Mouse (Mus musculus) urinary bladder, postnatal 4 days (tissue): Measurements from ENCODE around the gene Fbxo30.
"Not testable (repeated sequence)": the region's sequence is repeated elsewhere in the genome, so short reads cannot be mapped to it uniquely, and the experiment has no call there.

Experiments used
- DNase-seq, 2 experiments: peaks; one replicate each; pipeline ENCODE4 v3.0.0; 2021 to 2022; ENCODE audit warnings: low spot score in 2 of 2

Gene Fbxo30

GRCm38 (mm10) chr10:11280578-11281463 lies at the start of gene Fbxo30:
Fbxo30 (plus strand) TSS chr10:11281330.
- peak; percentile 88 for DNase-seq

DNA sequence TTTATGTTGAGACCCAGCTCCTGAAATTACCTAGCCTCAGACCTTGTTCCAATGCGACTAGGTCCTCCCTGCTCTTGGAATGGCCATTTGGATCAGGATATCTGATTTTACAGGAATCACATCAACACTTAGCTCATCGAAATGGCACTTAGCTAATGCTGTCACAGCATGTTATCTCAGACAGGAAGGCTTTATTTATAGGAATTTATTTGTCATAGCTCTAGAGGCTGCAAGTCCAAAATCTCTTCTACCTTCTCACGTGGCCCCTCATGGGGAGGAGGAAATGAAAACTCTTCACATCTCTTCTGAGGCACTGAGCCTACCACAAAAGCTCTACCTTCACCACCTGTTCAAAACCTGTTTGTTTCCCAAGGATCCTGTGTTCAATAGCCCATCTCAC lies 47.9 kb upstream of the Fbxo30 start:
- no peak for DNase-seq

DNA sequence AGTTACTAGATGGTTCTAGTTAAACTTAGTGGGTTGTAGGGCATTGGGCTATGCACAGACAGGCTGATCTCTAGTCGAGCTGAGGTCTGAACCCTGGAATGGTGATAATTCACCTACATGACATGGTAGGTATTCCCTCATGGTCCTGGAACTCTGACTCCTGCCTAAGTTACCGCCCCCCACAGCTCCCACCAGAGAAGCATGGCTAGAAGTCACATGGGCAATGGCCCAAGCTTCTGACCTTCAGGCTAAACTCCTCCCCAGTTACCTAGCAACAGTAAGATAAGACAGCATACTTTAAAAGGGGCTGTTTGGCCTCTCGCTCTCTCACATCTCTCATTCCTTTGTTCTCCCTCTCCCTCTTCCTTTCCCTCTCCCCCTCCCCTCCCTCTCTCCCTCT lies 38.1 kb upstream of the Fbxo30 start:
- DNase-seq = not testable (repeated sequence)

DNA sequence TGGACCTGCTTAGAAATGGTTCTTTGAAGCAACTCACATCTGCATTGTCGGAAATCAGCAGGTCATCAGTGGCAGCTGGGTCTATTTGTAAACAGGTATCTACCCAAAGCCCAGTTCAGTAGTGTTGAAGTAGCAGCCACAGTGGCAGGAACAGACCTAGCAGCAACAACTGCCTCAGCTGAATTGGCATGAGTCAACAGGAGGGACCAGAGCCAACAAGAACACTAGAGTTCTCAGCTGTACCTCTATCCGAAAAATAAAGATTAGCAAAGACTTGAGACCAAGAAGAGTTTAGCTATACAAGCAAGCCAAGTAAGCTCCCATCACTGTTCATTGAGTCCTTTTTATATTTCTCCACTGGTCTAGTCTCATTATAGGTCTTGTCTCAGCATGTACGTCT lies 32.9 kb upstream of the Fbxo30 start:
- DNase-seq = no peak

- no peak for DNase-seq
These were observed 30.7 kb upstream of the Fbxo30 start for GRCm38 (mm10) chr10:11250247-11250997.

DNA sequence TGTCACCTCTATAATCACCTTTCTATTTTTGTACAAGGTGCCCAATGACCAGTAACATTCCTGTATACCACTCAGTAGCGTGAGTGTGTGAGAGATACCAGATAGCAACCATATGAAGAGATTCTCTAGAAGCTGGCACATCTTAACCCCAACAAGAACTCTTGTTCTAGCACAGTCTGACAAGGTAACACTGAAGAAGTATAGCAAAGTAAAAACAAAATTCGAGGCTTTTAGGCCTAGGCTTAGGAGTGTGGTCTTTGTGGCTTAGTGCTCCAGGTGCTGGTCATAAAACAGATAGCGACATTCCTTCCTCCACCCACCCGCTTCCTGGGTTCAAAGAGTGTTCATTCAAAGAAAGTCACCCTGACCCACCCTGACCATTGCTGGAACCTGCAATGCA lies 27.5 kb upstream of the Fbxo30 start:
- not testable (repeated sequence) for DNase-seq

- no peak for DNase-seq
These were observed 21.0 kb upstream of the Fbxo30 start for GRCm38 (mm10) chr10:11260119-11260518.

DNA sequence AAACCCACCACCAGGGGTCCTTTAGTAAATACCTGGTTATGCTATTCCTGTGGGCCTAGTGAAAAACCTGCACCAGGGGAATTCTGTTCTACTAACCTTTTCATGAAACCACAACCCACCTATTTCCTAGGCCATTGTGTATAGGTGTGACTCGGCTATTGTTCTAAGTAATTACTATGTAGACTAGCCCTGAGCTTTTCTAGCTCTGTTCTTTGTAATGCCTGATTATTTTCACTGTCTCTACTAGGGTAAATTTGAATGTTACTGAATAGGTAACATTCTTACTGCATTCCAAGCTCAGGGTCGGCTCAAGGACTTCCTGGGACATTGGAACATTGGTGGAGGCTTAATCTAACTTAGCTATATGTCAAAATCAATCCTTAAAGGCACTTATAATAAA lies 18.8 kb upstream of the Fbxo30 start:
- not testable (repeated sequence) for DNase-seq

GRCm38 (mm10) chr10:11263795-11264194 lies 17.3 kb upstream of the Fbxo30 start:
- not testable (repeated sequence) for DNase-seq

DNA sequence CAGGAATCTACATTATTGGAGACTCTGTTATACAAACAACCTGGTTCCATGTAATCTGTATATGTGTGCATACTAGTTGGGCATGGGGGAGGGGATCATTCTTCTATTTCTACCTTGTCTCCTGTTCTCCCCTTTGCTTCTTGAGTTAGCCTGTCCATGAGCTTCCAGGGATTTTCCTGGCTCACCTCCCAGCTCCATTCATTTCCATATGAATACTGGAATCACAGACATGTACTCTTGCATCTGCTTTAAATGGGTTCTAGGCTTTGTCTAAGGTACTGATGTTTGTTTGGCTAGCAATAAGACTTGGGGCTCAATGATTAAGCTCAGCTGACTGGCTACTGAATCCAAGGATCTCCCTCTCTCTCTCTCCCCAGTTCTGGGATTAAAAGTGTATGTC lies 12.0 kb upstream of the Fbxo30 start:
- DNase-seq = no peak

DNA sequence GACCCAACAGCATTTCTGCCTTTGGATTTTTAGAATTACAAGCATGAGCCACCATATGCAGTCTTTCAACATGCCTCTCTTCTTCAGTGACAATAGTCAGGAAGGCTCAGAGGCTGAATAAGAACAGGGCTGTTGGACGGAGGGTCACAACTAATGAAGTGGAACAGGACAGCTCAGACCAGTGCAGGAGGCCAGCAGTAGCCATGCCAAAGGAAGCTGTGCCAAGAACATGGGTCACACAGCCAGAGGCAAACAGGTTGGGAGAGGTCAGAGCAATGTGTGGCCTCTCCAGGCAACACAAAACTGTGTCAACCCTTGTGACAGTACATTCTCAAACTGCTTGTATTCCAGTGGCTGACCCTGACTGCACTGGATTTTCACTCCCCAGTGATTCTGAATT lies 6.7 kb upstream of the Fbxo30 start:
- DNase-seq = no peak

GRCm38 (mm10) chr10:11280235-11280577 lies 924 bp upstream of the Fbxo30 start:
- DNase-seq = no peak

GRCm38 (mm10) chr10:11281498-11282305 lies 572 bp downstream of the Fbxo30 start:
- peak; percentile 28 to 62 for DNase-seq

DNA sequence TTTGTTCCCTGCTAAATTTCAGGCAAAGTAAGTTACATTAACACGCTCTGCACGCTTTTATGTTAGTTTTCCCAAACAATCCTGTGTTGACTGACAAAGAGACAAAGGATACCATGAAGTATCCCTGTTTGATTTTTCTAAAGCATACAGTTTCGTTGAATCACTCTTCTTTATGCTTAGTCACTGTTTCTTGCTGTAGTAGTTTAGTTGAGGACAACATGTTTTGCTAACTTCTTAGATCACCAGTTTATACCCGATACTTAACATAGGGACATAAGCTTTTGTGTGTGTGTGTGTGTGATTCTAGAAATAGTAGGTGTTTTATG lies 1.1 kb downstream of the Fbxo30 start:
- DNase-seq = no peak

- DNase-seq = no peak
These were observed 17.3 kb downstream of the Fbxo30 start for GRCm38 (mm10) chr10:11298418-11298817.

GRCm38 (mm10) chr10:11305365-11306053 lies 24.4 kb downstream of the Fbxo30 start:
- no peak for DNase-seq

DNA sequence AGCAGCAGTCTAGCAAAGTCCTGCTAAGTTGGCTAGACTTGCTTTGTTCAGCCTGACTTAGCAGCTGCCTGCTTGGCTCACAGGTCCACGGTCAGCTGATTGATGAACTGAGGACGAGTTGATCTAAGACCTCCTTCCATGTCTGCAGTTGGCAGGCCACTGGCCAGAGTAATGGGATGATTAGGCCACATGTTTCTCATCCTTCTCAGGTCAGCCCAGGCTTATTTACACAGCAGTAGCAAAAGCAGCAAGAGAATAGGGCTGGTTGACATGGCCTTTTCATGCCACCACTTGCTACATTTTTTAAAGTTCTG lies 24.9 kb downstream of the Fbxo30 start:
- no peak for DNase-seq

DNA sequence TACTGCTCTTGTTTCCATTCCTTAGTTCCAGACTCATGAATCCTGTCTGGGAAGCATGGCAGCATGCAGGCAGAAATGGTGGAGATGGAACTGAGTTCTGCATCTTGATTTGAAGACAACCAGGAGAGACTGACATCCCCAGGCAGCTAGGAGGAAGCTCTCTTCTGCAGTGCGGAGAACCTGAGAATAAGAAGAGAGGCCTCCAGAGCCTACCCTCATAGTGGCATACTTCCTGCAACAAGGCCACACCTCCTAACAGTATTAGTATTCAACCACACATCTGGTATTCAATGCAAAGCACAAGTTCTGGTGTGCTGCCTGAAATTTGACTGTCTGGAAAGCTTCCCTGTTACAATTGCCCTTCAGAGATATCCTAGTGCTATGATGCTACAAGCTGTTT lies 28.7 kb downstream of the Fbxo30 start:
- DNase-seq = no peak

GRCm38 (mm10) chr10:11310481-11310880 lies 29.4 kb downstream of the Fbxo30 start:
- DNase-seq = no peak

DNA sequence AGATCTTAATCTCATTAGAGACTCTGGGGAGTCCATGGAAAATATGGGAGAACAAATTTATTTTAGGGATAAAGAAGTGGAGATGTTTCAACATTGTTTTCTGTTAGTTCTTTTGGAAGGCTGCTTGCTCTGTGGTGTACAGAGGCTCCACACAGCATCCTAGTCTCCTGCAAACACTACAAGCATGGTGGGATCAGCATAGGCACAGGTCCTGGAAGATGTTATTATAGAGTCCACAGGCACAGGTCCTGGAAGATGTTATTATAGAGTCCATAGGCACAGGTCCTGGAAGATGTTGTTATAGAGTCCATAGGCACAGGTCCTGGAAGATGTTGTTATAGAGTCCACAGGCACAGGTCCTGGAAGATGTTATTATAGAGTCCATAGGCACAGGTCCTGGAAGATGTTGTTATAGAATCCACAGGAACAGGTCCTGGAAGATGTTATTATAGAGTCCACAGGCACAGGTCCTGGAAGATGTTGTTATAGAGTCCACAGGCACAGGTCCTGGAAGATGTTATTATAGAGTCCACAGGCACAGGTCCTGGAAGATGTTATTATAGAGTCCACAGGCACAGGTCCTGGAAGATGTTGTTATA lies 36.8 kb downstream of the Fbxo30 start:
- DNase-seq = not testable (repeated sequence)

- DNase-seq = no peak
These were observed 38.4 kb downstream of the Fbxo30 start for GRCm38 (mm10) chr10:11319446-11319970.
